Mouse (Mus musculus): Measurements from ENCODE around the gene B4galt2. TPM values are rescaled to one million over a fixed set of nuclear protein-coding genes. Genes with fewer than 3 reads are reported as not detected.

B4galt2 gene
- total RNA-seq, 4 experiments from 2014 or later = 13.8 to 23.0 (median 19.7) TPM

- peak; percentile 65 for DNase-seq
These were observed 48.3 kb downstream of the B4galt2 start for GRCm38 (mm10) chr4:117834845-117835530.

GRCm38 (mm10) chr4:117834457-117834844 is 48.8 kb downstream of the B4galt2 start, which contains the start of gene Slc6a9:
Slc6a9 (plus strand) TSS chr4:117834506.
- DNase-seq = no peak

GRCm38 (mm10) chr4:117831920-117832691 is 51.2 kb downstream of the B4galt2 start:
- DNase-seq = no peak

GRCm38 (mm10) chr4:117831499-117831898 is 51.8 kb downstream of the B4galt2 start:
- DNase-seq = no peak

GRCm38 (mm10) chr4:117830801-117831200 is 52.5 kb downstream of the B4galt2 start:
- no peak for DNase-seq

- no peak for DNase-seq
These were observed 53.1 kb downstream of the B4galt2 start for GRCm38 (mm10) chr4:117830124-117830551.

- DNase-seq = peak; percentile 54
These were observed 53.8 kb downstream of the B4galt2 start for GRCm38 (mm10) chr4:117829260-117830123.

- DNase-seq = no peak
These were observed 54.6 kb downstream of the B4galt2 start for GRCm38 (mm10) chr4:117828572-117829145.

Other genes starting within 250 kb of the B4galt2 start
- 10 to 100 TPM; 22.3 to 35.4 (median 31.1) TPM for gene Dmap1, start 201.2 kb downstream of the B4galt2 start, total RNA-seq (2022)
- not detected for gene Gm12845, start 159.1 kb downstream of the B4galt2 start, total RNA-seq (2022)
- gene Klf17, start 117.8 kb downstream of the B4galt2 start, total RNA-seq (2022) = not detected
- 10 to 100 TPM; 15.7 to 23.6 (median 19.2) TPM for gene Slc6a9, start 49.0 kb downstream of the B4galt2 start, total RNA-seq (2022)
- gene Ccdc24, start 10.9 kb downstream of the B4galt2 start, total RNA-seq (2022) = 1 to 10 TPM; 1.1 to 1.8 (median 1.5) TPM
- gene Atp6v0b, start 3.8 kb upstream of the B4galt2 start, total RNA-seq (2022) = 100 to 1,000 TPM; 234 to 264 (median 239) TPM
- gene Dph2, start 8.5 kb upstream of the B4galt2 start, total RNA-seq (2022) = 10 to 100 TPM in 3 of 4 experiments, 1 to 10 TPM in 1; 8.7 to 13.8 (median 11.2) TPM
- 10 to 100 TPM; 41.5 to 67.2 (median 54.8) TPM for gene Ipo13, start 31.5 kb upstream of the B4galt2 start, total RNA-seq (2022)
- under 1 TPM; 0.24 to 0.54 (median 0.38) TPM for gene Artn, start 46.3 kb upstream of the B4galt2 start, total RNA-seq (2022)

Measured in adrenal gland, adult 8-10 months (tissue).